Mouse (Mus musculus) B cell, adult 2 months (primary cell): ENCODE results near the gene Cxcr2.

ENCODE experiments used
- DNase-seq, 2 experiments: peaks; one replicate each; pipeline ENCODE4 v3.0.0; 2022

The Cxcr2 gene

DNA sequence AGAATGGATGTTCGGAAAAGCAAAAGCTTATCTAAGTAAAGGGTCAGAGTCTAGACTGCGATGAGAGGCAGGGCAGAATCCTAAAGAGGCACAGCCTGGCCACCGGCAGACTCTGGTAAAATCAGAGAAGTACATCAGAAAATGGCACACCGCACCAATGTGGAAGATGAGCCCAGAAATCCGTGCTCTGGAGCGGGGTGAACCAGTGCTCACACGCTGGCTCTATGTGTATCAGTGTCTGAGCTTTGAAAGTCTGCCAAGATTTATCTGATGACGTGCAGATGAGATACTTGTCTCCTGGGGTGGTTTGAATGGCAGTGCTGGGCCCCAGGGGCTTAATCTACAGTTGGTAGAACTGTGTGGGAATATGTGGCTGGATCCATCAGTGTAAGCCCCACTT is 45.3 kb downstream of the Cxcr2 start:
- DNase-seq: no peak

DNA sequence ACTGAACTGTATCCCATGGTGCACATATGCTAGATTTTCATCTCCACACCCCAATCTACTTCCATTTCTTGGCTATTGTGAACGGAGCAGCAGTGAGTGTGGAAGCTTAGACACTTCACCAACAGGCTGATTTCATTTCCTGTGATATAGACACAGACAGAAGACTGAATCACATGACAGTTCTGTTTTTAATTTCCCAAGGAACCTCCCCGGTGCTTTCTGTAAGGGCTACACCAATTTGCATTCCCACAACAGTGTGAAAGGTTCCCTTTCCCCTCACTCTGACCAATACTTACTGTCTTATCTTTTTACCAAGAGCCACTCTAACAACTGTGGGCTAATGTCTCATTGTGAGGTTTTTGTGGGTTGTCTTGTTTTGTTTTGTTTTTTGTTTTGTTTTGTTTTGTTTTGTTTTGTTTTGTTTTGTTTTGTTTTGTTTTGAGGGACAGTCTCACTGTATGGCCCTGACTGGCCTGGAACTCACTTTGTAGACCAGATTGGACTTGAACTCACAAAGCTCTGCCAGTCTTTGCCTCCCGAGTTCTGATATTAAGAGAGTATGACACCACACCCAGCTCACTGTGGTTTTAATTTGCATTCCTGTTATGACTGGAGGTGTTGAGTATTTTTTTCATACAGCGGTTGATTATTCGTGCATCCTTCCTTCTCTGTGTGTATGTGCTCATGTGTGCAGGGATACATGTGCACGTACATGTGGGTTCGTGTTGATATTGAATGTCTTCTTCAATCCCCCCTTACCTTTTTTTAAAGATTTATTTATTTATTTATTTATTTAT is 47.5 kb downstream of the Cxcr2 start:
- peak; percentile 10 to 21 for DNase-seq

DNA sequence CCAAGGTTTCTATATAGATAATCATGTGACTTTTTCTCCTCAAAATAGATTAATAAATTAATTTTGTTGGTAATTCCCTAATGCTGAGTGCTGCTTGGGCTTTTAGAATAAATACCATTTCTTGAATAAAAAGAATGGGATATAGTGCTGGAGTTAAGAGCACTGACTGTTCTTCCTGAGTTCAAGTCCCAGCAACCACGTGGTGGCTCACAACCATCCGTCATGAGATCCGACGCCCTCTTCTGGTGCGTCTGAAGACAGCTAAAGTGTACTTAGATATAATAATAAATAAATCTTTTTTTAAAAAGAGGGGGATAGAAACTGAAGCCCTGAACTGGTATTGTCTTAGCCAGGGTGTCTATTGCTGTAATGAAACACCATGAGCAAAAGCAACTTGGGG is 49.7 kb downstream of the Cxcr2 start:
- no peak for DNase-seq

DNA sequence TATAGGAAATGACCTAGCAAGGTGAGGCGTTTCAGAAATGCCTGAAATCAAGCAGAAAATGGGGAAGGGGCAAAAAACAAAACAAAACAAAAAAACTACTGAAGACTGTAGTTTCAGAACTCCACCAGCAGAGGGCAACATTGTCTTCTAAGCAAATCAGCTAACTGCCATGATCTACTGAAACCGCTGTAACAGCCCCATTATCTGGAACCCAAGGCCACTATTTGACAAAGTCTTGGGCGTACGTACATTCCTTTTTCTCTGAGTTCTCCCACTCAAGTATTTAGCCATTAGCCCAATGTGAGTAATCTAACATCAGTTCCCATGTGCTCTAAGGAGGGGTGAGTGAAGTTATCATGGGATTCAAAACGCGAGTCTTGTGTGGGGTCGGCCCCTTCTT is 52.1 kb downstream of the Cxcr2 start:
- peak; percentile 61 for DNase-seq

DNA sequence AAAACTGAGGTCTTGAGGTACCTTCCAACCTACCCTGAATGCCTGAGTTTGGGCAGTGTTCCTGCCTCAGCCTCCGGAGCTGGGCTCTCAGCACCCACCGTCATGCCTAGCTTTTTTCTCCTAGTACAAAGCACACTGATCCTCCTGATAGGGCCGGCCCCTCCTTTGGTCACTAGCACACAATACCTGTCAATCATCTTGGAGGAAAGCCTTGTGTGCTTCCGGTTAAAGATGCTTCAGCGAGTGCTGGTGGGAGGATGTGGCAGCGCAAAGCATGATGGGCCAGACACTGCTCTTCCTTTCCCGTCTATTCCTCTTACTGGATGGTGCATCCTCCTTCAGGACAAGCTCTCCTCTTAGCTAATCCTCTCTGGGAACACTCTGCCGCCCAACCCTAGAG is 52.9 kb downstream of the Cxcr2 start:
- DNase-seq: no peak

DNA sequence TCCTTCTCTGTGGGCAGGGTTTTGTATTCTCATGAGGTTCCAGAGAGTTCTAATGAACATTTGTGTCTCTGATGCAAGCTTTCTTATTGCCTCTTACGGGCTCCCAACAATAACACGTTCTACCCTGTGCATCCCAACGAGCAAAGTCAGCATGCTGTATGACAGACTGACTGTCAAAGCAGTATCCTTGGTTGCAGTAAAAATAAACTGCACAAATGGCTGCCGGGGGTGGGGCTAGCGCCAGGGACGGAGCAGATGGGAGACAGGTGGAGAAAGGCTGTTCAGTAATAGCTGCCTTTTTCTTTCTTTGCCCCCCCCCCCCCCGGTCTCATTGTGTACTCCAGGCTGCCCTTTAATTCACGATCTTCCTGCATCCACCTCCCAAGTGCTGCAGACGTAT is 54.1 kb downstream of the Cxcr2 start:
- no peak for DNase-seq

DNA sequence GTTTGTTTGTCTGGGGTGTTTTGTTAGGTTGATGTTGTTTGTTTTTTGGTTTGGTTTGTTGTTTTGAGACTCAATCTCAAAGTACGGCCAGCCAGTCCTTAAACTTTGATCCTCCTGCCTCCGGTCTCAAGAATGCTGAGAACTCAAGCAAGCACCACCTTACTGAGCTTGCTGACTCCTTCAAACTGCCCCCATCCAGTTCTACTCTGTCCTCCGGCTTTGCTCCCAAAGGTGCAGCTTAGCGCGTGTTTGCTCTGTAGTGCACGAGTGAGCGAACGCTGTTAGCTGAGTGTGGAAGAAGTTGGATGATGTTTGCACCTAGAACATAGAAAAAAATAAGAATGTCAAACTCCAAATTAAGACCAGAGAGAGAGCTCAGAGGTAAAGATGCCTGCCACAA is 55.2 kb downstream of the Cxcr2 start:
- DNase-seq: no peak
